Mouse (Mus musculus): Measurements from ENCODE around the gene Usp26. TPM values are rescaled to one million over a fixed set of nuclear protein-coding genes. Genes with fewer than 3 reads are reported as not detected.
A peak's percentile ranks its signal among the peaks of the same experiment; 100 is the strongest.

Usp26 gene
- total RNA-seq (2021) = not detected

DNA sequence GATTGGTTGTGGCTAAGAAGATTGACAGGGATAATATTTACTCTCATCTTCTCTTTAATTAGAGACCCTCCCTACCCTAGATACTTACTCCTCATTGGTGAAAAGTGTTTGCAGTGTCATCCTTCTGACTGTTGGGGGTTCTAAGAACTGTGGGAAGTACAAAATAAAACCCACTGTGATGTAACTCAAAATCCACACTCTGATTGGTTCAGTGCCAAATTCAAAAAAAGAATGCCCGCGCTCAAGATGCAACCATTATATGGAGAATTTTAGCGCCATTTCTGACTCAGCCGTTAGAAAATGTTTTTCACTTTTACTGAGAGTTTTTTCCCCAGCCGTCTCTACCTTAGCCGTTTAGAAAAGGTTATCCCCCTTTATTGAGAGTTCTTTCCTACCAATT is at the start of gene Usp26:
Usp26 (minus strand) TSS at position 101 of the 400 bp plus-strand sequence.
- no peak for DNase-seq (ENCODE audit: extremely low spot score in 1 of 2, low spot score in 1 of 2)

DNA sequence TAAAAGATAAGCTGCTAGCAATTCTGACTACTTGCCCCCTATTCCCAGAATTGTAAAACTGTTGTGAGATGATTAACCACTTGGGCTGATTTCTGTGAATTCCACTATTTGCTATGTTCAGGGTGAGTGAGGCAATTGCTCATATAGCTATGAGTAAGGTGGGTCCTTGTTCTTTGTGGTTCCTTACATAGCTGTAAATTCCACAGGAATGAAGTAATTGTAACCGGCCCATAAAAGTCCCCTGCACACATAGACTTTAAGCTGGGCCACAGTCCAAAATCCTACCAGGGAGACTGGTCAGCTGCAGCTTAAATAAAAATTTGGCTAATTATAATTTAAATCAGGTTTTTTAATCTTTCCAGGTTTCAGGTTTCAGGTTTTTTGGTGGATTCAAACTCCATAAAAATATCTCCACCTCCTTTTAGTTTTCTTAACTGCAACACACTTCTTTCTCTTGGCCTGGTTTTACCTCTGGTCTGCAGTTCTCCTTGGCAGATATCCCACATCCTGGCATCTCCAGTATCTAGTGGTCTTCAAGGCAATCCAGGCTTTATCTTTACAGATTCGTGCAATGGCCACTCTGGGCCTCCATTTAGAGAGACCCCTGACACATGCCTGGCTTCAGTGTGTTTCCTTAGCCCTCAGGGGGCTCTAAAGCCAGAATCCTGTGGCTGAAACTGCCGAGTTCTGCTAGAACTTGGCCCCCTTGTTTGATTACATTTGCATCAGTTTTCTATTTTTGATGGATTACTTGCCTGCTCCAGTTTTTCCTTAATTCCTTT is 13.6 kb upstream of the Usp26 start:
- DNase-seq (ENCODE audit: extremely low spot score in 1 of 2, low spot score in 1 of 2) = no peak

DNA sequence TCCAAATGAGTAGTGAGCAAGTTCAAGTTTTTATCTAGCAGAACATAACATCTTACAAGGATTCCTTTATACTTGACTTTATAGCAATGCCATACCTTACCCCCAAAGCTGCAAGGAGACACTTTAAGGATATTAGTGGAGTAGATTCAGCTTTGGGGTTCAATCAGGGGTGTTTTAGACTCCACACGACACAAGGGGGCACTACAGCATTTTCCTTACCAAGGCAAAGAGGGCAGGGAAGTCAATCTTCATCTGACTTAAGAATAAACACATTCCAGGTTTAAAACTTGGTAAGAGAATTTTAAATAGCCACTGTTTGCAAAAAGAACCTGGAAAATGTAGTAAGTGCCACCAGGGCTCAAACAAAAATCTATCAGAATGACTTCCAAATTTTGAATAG is 33.6 kb downstream of the Usp26 start:
- DNase-seq (ENCODE audit: extremely low spot score in 1 of 2, low spot score in 1 of 2) = peak in 1 of 2 experiments; percentile 17

DNA sequence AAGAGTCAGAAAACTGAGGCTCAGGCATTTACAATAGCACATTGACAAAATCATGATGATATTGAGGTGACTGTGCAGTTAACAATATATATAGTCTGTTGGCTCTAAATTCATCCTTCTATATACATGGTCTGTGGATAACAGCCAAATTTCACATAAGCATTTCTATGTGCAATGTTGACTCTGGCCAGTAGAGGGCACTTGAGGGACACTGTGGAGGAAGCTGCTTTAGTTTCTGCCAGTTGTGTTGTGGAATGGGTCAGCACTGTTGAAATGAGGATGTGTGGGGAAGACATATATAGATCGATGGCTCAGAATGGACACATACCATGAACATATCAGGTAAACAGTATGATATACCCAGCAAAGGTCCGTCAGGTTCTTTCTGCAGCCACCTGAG is 64.6 kb downstream of the Usp26 start:
- DNase-seq (ENCODE audit: extremely low spot score in 1 of 2, low spot score in 1 of 2) = peak; percentile 17 to 65

DNA sequence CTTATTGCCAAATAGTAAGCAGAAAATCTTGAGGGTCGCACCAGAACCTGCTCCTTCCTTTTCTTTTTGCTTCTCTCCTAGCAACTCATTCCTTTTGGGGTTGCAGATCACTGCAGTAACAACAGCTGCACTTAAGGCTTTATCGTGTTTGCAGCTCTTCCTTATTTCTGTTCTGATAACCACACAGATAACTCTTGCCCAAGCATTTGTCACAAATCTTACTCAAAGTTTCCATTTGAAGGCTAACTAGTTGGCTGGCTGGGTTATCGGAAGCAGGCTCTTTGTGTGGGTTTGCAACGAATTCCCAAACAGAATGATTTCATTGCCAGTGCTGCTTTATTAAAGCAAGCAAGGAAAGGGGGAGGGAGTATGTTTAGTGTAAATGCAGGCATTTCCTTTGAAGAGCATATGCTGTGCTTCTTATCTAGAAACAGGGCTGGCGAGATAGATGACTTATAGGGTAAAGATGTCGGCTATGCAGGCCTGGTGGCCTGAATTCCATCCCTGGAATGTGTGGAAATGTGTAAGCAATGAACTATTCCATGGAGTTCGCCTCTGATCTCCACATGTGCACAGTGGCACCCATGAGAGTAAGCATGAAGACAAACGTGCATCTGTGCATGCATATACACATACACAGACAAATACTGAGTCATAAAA is 86.8 kb downstream of the Usp26 start:
- DNase-seq (ENCODE audit: extremely low spot score in 1 of 2, low spot score in 1 of 2) = no peak

DNA sequence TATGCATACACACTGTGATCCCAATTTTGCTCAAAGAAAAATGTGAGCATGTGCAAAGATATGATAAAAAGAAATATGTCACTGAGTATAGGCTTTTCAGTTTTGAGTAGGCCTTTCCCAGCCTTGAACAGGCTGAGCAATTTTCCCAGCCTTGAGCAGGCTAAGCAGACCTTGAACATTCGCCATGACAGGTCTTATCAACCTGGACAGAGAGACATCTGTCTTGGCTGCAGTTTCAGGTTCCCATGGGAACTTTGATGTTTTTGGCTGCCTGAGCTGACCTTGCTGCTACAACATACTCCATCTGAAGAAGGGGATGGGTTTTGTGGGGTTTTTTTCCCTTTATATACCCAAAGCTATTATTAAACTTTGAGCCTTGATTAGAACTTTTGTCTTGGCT is 88.0 kb downstream of the Usp26 start:
- DNase-seq (ENCODE audit: extremely low spot score in 1 of 2, low spot score in 1 of 2) = no peak

Other genes starting within 250 kb of the Usp26 start
- 10 to 100 TPM; 24.1 to 28.8 TPM for gene Hs6st2, start 119.4 kb downstream of the Usp26 start, total RNA-seq (2021)
- not detected for gene 1700080O16Rik, start 171.5 kb upstream of the Usp26 start, total RNA-seq (2021)

Data from layer of hippocampus, postnatal 25 days (tissue).